Mouse (Mus musculus) thymus, adult 18-20 months (tissue): ENCODE data around the gene Mettl14.
"Not testable (repeated sequence)": the region's sequence is repeated elsewhere in the genome, so short reads cannot be mapped to it uniquely, and the experiment has no call there.

ENCODE experiments used
- DNase-seq, 2 experiments: peaks; one replicate each; pipeline ENCODE4 v3.0.0; 2022; ENCODE audit warnings: mixed read lengths in 2 of 2

Mettl14 gene

GRCm38 (mm10) chr3:123385486-123386156 is at the start of gene Mettl14:
TSS of gene Mettl14 (minus strand) at chr3:123386108.
- DNase-seq, result peak; percentile 88 to 95

GRCm38 (mm10) chr3:123433362-123433761 is 47.5 kb upstream of the Mettl14 start:
- DNase-seq, result no peak

GRCm38 (mm10) chr3:123431951-123432674 is 46.2 kb upstream of the Mettl14 start:
- no peak for DNase-seq

- no peak for DNase-seq
Observed at GRCm38 (mm10) chr3:123429597-123430458, 43.9 kb upstream of the Mettl14 start.

GRCm38 (mm10) chr3:123428005-123428404 is 42.1 kb upstream of the Mettl14 start:
- no peak for DNase-seq

GRCm38 (mm10) chr3:123425647-123426046 is 39.7 kb upstream of the Mettl14 start:
- no peak for DNase-seq

GRCm38 (mm10) chr3:123413173-123413572 is 27.3 kb upstream of the Mettl14 start:
- DNase-seq, result no peak

GRCm38 (mm10) chr3:123411821-123412578 is 26.1 kb upstream of the Mettl14 start:
- DNase-seq, result no peak

GRCm38 (mm10) chr3:123404945-123405344 is 19.0 kb upstream of the Mettl14 start:
- DNase-seq, result no peak

GRCm38 (mm10) chr3:123397562-123398481 is 11.9 kb upstream of the Mettl14 start:
- no peak for DNase-seq

GRCm38 (mm10) chr3:123395611-123396010 is 9.7 kb upstream of the Mettl14 start:
- no peak for DNase-seq

GRCm38 (mm10) chr3:123391180-123391579 is 5.3 kb upstream of the Mettl14 start:
- DNase-seq, result no peak

- DNase-seq, result not testable (repeated sequence)
Observed at GRCm38 (mm10) chr3:123386157-123386780, 361 bp upstream of the Mettl14 start.

GRCm38 (mm10) chr3:123385118-123385485 is 806 bp downstream of the Mettl14 start:
- no peak for DNase-seq

- no peak for DNase-seq
Observed at GRCm38 (mm10) chr3:123384435-123384834, 1.5 kb downstream of the Mettl14 start.

- no peak for DNase-seq
Observed at GRCm38 (mm10) chr3:123376562-123376961, 9.3 kb downstream of the Mettl14 start.

- DNase-seq, result no peak
Observed at GRCm38 (mm10) chr3:123371766-123372535, 14.0 kb downstream of the Mettl14 start.

- DNase-seq, result no peak
Observed at GRCm38 (mm10) chr3:123370927-123371326, 15.0 kb downstream of the Mettl14 start.

GRCm38 (mm10) chr3:123369161-123369560 is 16.7 kb downstream of the Mettl14 start:
- no peak for DNase-seq

- not testable (repeated sequence) for DNase-seq
Observed at GRCm38 (mm10) chr3:123366820-123367219, 19.1 kb downstream of the Mettl14 start.
